Mouse (Mus musculus) forebrain, embryonic 11.5 days (tissue): ENCODE measurements around the gene Sowahb. TPM values are rescaled to one million over a fixed set of nuclear protein-coding genes. Genes with fewer than 3 reads are reported as not detected.

Experiments
- ATAC-seq: fragments of 200-750 bp; cut with Nextera tagmentation; replicated peaks from 2 replicates; pipeline ENCODE4 v1.8.0; 2017; ENCODE audit warnings: moderate TSS enrichment; ENCODE audit not compliant: low FRiP score
- DNase-seq: peaks from one replicate; pipeline ENCODE4 v3.0.0-alpha.2; 2017; ENCODE audit warnings: low spot score
- H3K27ac ChIP-seq: fragments of 300-500 bp; sonication (generic); 2 replicates; pipeline ENCODE4 v1.5.1; 2014; ENCODE audit warnings: low read depth, low read length
- H3K27me3 ChIP-seq: fragments of 300-500 bp; sonication (generic); 2 replicates; pipeline ENCODE4 v1.6.1; 2014; ENCODE audit warnings: mild to moderate bottlenecking, low read length, mixed read lengths; ENCODE audit not compliant: control insufficient read depth, insufficient read depth
- H3K36me3 ChIP-seq: fragments of 300-500 bp; sonication (generic); 2 replicates; pipeline ENCODE4 v1.6.1; 2014; ENCODE audit warnings: mild to moderate bottlenecking, low read length, moderate library complexity, mixed read lengths; ENCODE audit not compliant: control insufficient read depth, insufficient read depth
- H3K4me1 ChIP-seq: fragments of 300-500 bp; sonication (generic); replicated peaks from 2 replicates; pipeline ENCODE4 v1.6.1; 2014; ENCODE audit warnings: low read length, mixed read lengths; ENCODE audit not compliant: control insufficient read depth, insufficient read depth
- H3K4me2 ChIP-seq: fragments of 300-500 bp; sonication (generic); 2 replicates; pipeline ENCODE4 v1.6.1; 2014; ENCODE audit warnings: low read depth, mild to moderate bottlenecking, low read length, moderate library complexity, mixed read lengths; ENCODE audit not compliant: severe bottlenecking
- H3K4me3 ChIP-seq: fragments of 300-500 bp; sonication (generic); 2 replicates; pipeline ENCODE4 v1.5.1; 2014; ENCODE audit warnings: low read depth, low read length
- H3K9ac ChIP-seq: fragments of 300-500 bp; sonication (generic); 2 replicates; pipeline ENCODE4 v1.6.1; 2014; ENCODE audit warnings: low read length
- H3K9me3 ChIP-seq: fragments of 300-500 bp; sonication (generic); 2 replicates; pipeline ENCODE4 v1.6.1; 2016; ENCODE audit warnings: low read length, mixed read lengths; ENCODE audit not compliant: control insufficient read depth
- WGBS: fragments of 180-500 bp; shearing (Covaris S2); extraction: QIAGEN DNeasy Blood & Tissue Kit; methylation state at CpG from one replicate; pipeline ENCODE4 v1.1.7; 2014; 5-methylcytosine and 5-hydroxymethylcytosine counted together
- polyA plus RNA-seq: library from polyadenylated mRNA; unstranded; fragments of >200 nt; fragmentation: Nextera tagmentation; extraction: Ambion mirVana; gene quantifications from 2 replicates; pipeline ENCODE4 v1.2.1, GENCODE M21; 2014

The Sowahb gene
- polyA plus RNA-seq, 1 experiment from 2014 or later, result 0.16 TPM

GRCm38 (mm10) chr5:93035285-93035684 lies 9.5 kb downstream of the Sowahb start:
- no peak for DNase-seq
- Histone ChIP-seq H3K36me3 (no peaks in the 10 kb centered on the region), H3K27ac (no peak overlapping the region), H3K9ac (no peak overlapping the region), H3K27me3 (no peaks in the 10 kb centered on the region), H3K4me1 (no peaks in the 10 kb centered on the region), H3K4me3 (no peak overlapping the region), H3K4me2 (no peak overlapping the region), H3K9me3 (no peaks in the 10 kb centered on the region)
- WGBS, result 92% methylated on average over 1 of the region's 1 CpGs
- no peak for ATAC-seq

GRCm38 (mm10) chr5:93033087-93033870 lies 11.5 kb downstream of the Sowahb start:
- DNase-seq (no peak), ATAC-seq (no peak)
- WGBS, result 79% methylated on average over 5 of the region's 5 CpGs

GRCm38 (mm10) chr5:93032621-93033020 lies 12.2 kb downstream of the Sowahb start:
- DNase-seq (no peak), ATAC-seq (no peak)
- no peaks in the 10 kb centered on the region for H3K4me1 ChIP-seq
- no peak overlapping the region for H3K9ac ChIP-seq
- no peaks in the 10 kb centered on the region for H3K27me3 ChIP-seq
- WGBS, result 91% methylated on average over 4 of the region's 4 CpGs
- no peaks in the 10 kb centered on the region for H3K36me3 ChIP-seq
- H3K27ac ChIP-seq, result no peak overlapping the region
- no peaks in the 10 kb centered on the region for H3K9me3 ChIP-seq
- H3K4me2 ChIP-seq, result no peak overlapping the region
- H3K4me3 ChIP-seq, result no peak overlapping the region

More at GRCm38 (mm10) chr5:93033087-93033870, 11.5 kb downstream of the Sowahb start:
- H3K36me3 ChIP-seq, result no peaks in the 10 kb centered on the region
- no peak overlapping the region for H3K4me2 ChIP-seq
- H3K9me3 ChIP-seq, result no peaks in the 10 kb centered on the region
- no peak overlapping the region for H3K4me3 ChIP-seq
- H3K27ac ChIP-seq, result no peak overlapping the region
- no peaks in the 10 kb centered on the region for H3K4me1 ChIP-seq
- no peak overlapping the region for H3K9ac ChIP-seq
- no peaks in the 10 kb centered on the region for H3K27me3 ChIP-seq

GRCm38 (mm10) chr5:93030869-93031268 lies 14.0 kb downstream of the Sowahb start:
- 0 out of 2 replicates have a peak, but pooled peaks cover 2% of the 10 kb centered on the region for H3K4me1 ChIP-seq
- no peak overlapping the region for H3K4me2 ChIP-seq
- no peak overlapping the region for H3K27ac ChIP-seq
- no peak overlapping the region for H3K4me3 ChIP-seq
- H3K9ac ChIP-seq, result no peak overlapping the region
- no peaks in the 10 kb centered on the region for H3K9me3 ChIP-seq
- no peak for DNase-seq
- no peaks in the 10 kb centered on the region for H3K36me3 ChIP-seq
- no peaks in the 10 kb centered on the region for H3K27me3 ChIP-seq
- 61% methylated on average over 3 of the region's 3 CpGs for WGBS
- ATAC-seq, result no peak

- ATAC-seq, result no peak
Observed at GRCm38 (mm10) chr5:93030411-93030810, 14.4 kb downstream of the Sowahb start.

GRCm38 (mm10) chr5:93027120-93027675 lies 17.6 kb downstream of the Sowahb start:
- no peak for DNase-seq
- Histone ChIP-seq H3K9me3 (no peaks in the 10 kb centered on the region), H3K4me1 (0 out of 2 replicates have a peak, but pooled peaks cover 2% of the 10 kb centered on the region), H3K4me3 (no peak overlapping the region), H3K4me2 (no peak overlapping the region), H3K27ac (no peak overlapping the region), H3K27me3 (no peaks in the 10 kb centered on the region), H3K36me3 (no peaks in the 10 kb centered on the region), H3K9ac (no peak overlapping the region)
- no peak for ATAC-seq
- WGBS, result 56% methylated on average over 9 of the region's 9 CpGs

More at GRCm38 (mm10) chr5:93030411-93030810, 14.4 kb downstream of the Sowahb start:
- no peak overlapping the region for H3K27ac ChIP-seq
- no peak overlapping the region for H3K4me2 ChIP-seq
- no peaks in the 10 kb centered on the region for H3K9me3 ChIP-seq
- no peaks in the 10 kb centered on the region for H3K27me3 ChIP-seq
- no peak for DNase-seq
- 0 out of 2 replicates have a peak, but pooled peaks cover 2% of the 10 kb centered on the region for H3K4me1 ChIP-seq
- no peak overlapping the region for H3K4me3 ChIP-seq
- WGBS, result 80% methylated on average over 5 of the region's 5 CpGs
- H3K36me3 ChIP-seq, result no peaks in the 10 kb centered on the region
- H3K9ac ChIP-seq, result no peak overlapping the region

GRCm38 (mm10) chr5:93026437-93027119 lies 18.2 kb downstream of the Sowahb start:
- H3K9ac ChIP-seq, result no peak overlapping the region
- WGBS, result 58% methylated on average over 4 of the region's 4 CpGs
- 0 out of 2 replicates have a peak, but pooled peaks cover 2% of the 10 kb centered on the region for H3K4me1 ChIP-seq
- no peak for DNase-seq
- H3K27ac ChIP-seq, result no peak overlapping the region
- no peaks in the 10 kb centered on the region for H3K36me3 ChIP-seq
- ATAC-seq, result no peak
- H3K9me3 ChIP-seq, result no peaks in the 10 kb centered on the region
- H3K27me3 ChIP-seq, result no peaks in the 10 kb centered on the region
- H3K4me3 ChIP-seq, result no peak overlapping the region
- no peak overlapping the region for H3K4me2 ChIP-seq

GRCm38 (mm10) chr5:93024754-93025280 lies 20.0 kb downstream of the Sowahb start:
- no peaks in the 10 kb centered on the region for H3K9me3 ChIP-seq
- 0 out of 2 replicates have a peak, but pooled peaks cover 2% of the 10 kb centered on the region for H3K4me1 ChIP-seq
- WGBS, result 33% methylated on average over 7 of the region's 7 CpGs
- no peak for DNase-seq
- no peaks in the 10 kb centered on the region for H3K27me3 ChIP-seq
- H3K9ac ChIP-seq, result no peak overlapping the region
- H3K27ac ChIP-seq, result no peak overlapping the region
- H3K36me3 ChIP-seq, result no peaks in the 10 kb centered on the region
- no peak for ATAC-seq
- H3K4me2 ChIP-seq, result no peak overlapping the region
- no peak overlapping the region for H3K4me3 ChIP-seq
